Mouse (Mus musculus) C2C12 (cell line): Measurements from ENCODE around the gene Pip5k1c.

Experiments
- CTCF ChIP-seq: IDR thresholded peaks from one replicate; pipeline ENCODE4 v1.5.1; 2011; ENCODE audit not compliant: control insufficient read depth, insufficient read depth, insufficient read length
- FOSL1 ChIP-seq: IDR thresholded peaks from one replicate; pipeline ENCODE4 v1.8.0; 2011; ENCODE audit warnings: mild to moderate bottlenecking, low read length; ENCODE audit not compliant: poor library complexity, insufficient read depth, severe bottlenecking
- MAX ChIP-seq: IDR thresholded peaks from one replicate; pipeline ENCODE4 v1.6.1; 2011; ENCODE audit warnings: mild to moderate bottlenecking, control low read depth
- MYOD1 ChIP-seq: IDR thresholded peaks from one replicate; pipeline ENCODE4 v1.6.1; 2011; ENCODE audit warnings: low read depth; ENCODE audit not compliant: control insufficient read depth, insufficient read length

GRCm38 (mm10) chr10:81328386-81328785, 35.6 kb downstream of the Pip5k1c start, which contains the start of gene Tbxa2r:
- no peak for TF ChIP-seq CTCF
- TF ChIP-seq MYOD1: no peak
- TF ChIP-seq FOSL1: no peak
- TF ChIP-seq MAX: no peak
